Mouse (Mus musculus) adrenal gland, postnatal 14 days (tissue): ENCODE measurements around the gene Dcun1d3. TPM values are rescaled to one million over a fixed set of nuclear protein-coding genes. Genes with fewer than 3 reads are reported as not detected.

Source experiments
- DNase-seq: peaks from one replicate; pipeline ENCODE4 v3.0.0; 2021; ENCODE audit warnings: mixed read lengths
- total RNA-seq: library from RNA; stranded (reverse); gene quantifications from 2 replicates; pipeline ENCODE4 v1.2.3, GENCODE M21; 2021

Dcun1d3 gene
- total RNA-seq, 1 experiment from 2014 or later, result 37.4 TPM

- peak; percentile 37 for DNase-seq
Observed at GRCm38 (mm10) chr7:119875776-119876440, 20.2 kb downstream of the Dcun1d3 start.

- DNase-seq, result no peak
Observed at GRCm38 (mm10) chr7:119873050-119873449, 23.0 kb downstream of the Dcun1d3 start.

GRCm38 (mm10) chr7:119872204-119872603 lies 23.9 kb downstream of the Dcun1d3 start:
- DNase-seq, result no peak

GRCm38 (mm10) chr7:119866136-119866535 lies 30.0 kb downstream of the Dcun1d3 start:
- no peak for DNase-seq

- DNase-seq, result no peak
Observed at GRCm38 (mm10) chr7:119864500-119864899, 31.6 kb downstream of the Dcun1d3 start.

GRCm38 (mm10) chr7:119862167-119862566 lies 33.9 kb downstream of the Dcun1d3 start:
- DNase-seq, result no peak

GRCm38 (mm10) chr7:119861335-119862091 lies 34.6 kb downstream of the Dcun1d3 start:
- DNase-seq, result peak; percentile 79

- DNase-seq, result no peak
Observed at GRCm38 (mm10) chr7:119860971-119861334, 35.1 kb downstream of the Dcun1d3 start.

- no peak for DNase-seq
Observed at GRCm38 (mm10) chr7:119860554-119860953, 35.5 kb downstream of the Dcun1d3 start.

- no peak for DNase-seq
Observed at GRCm38 (mm10) chr7:119860116-119860515, 36.0 kb downstream of the Dcun1d3 start.

GRCm38 (mm10) chr7:119859476-119859875 lies 36.6 kb downstream of the Dcun1d3 start:
- no peak for DNase-seq

- no peak for DNase-seq
Observed at GRCm38 (mm10) chr7:119855031-119855430, 41.1 kb downstream of the Dcun1d3 start.

GRCm38 (mm10) chr7:119854362-119854761 lies 41.7 kb downstream of the Dcun1d3 start:
- no peak for DNase-seq

GRCm38 (mm10) chr7:119853186-119853585 lies 42.9 kb downstream of the Dcun1d3 start:
- DNase-seq, result no peak

- no peak for DNase-seq
Observed at GRCm38 (mm10) chr7:119852494-119852893, 43.6 kb downstream of the Dcun1d3 start.

GRCm38 (mm10) chr7:119850737-119851136 lies 45.4 kb downstream of the Dcun1d3 start:
- DNase-seq, result peak; percentile 64

- peak; percentile 79 for DNase-seq
Observed at GRCm38 (mm10) chr7:119849096-119849495, 47.0 kb downstream of the Dcun1d3 start.

- peak; percentile 43 for DNase-seq
Observed at GRCm38 (mm10) chr7:119847396-119847795, 48.7 kb downstream of the Dcun1d3 start.

GRCm38 (mm10) chr7:119845541-119845940 lies 50.6 kb downstream of the Dcun1d3 start:
- DNase-seq, result no peak

GRCm38 (mm10) chr7:119841820-119842449 lies 54.2 kb downstream of the Dcun1d3 start:
- DNase-seq, result no peak

GRCm38 (mm10) chr7:119835996-119836777 lies 59.9 kb downstream of the Dcun1d3 start:
- DNase-seq, result no peak

- no peak for DNase-seq
Observed at GRCm38 (mm10) chr7:119835371-119835770, 60.7 kb downstream of the Dcun1d3 start.
